Mouse (Mus musculus): ENCODE data around the gene Phactr3.

- TF ChIP-seq POLR2A (IDR thresholded peaks at IDR 0.05; ENCODE audit: insufficient read depth, low read depth, low read length) (no peak), CTCF (IDR thresholded peaks at IDR 0.05; ENCODE audit: insufficient read depth, low read depth, low read length) (no peak)
These were observed 219.1 kb downstream of the Phactr3 start for GRCm38 (mm10) chr2:178337878-178338277.

Measured in olfactory bulb, adult 2 months (tissue).